Mouse (Mus musculus) liver, embryonic 16.5 days (tissue): Measurements from ENCODE around the gene Xrcc5. TPM values are rescaled to one million over a fixed set of nuclear protein-coding genes. Genes with fewer than 3 reads are reported as not detected.

Source experiments
- ATAC-seq: fragments of 200-750 bp; cut with Nextera tagmentation; 2 replicates; pipeline ENCODE4 v1.8.0; 2017; ENCODE audit warnings: low read depth, mild to moderate bottlenecking, moderate number of reproducible peaks, moderate library complexity
- H3K27ac ChIP-seq: fragments of 300-500 bp; sonication (generic); 2 replicates; pipeline ENCODE4 v1.5.1; 2014; ENCODE audit warnings: mild to moderate bottlenecking, low read length
- H3K27me3 ChIP-seq: fragments of 300-500 bp; sonication (generic); 2 replicates; pipeline ENCODE4 v1.6.1; 2014; ENCODE audit warnings: low read depth, low read length, mixed read lengths; ENCODE audit not compliant: control insufficient read depth, insufficient read depth
- H3K36me3 ChIP-seq: fragments of 300-500 bp; sonication (generic); 2 replicates; pipeline ENCODE4 v1.6.1; 2014; ENCODE audit warnings: mild to moderate bottlenecking; ENCODE audit not compliant: control insufficient read depth, insufficient read depth
- H3K4me1 ChIP-seq: fragments of 300-500 bp; sonication (generic); 2 replicates; pipeline ENCODE4 v1.6.1; 2014; ENCODE audit warnings: low read depth, low read length, mixed read lengths; ENCODE audit not compliant: control insufficient read depth
- H3K4me2 ChIP-seq: fragments of 300-500 bp; sonication (generic); 2 replicates; pipeline ENCODE4 v1.6.1; 2014; ENCODE audit warnings: low read depth, low read length, mixed read lengths
- H3K4me3 ChIP-seq: fragments of 300-500 bp; sonication (generic); 2 replicates; pipeline ENCODE4 v1.5.1; 2014; ENCODE audit warnings: low read depth, mild to moderate bottlenecking, low read length
- H3K9ac ChIP-seq: fragments of 300-500 bp; sonication (generic); 2 replicates; pipeline ENCODE4 v1.6.1; 2014; ENCODE audit warnings: low read depth, low read length
- H3K9me3 ChIP-seq: fragments of 300-500 bp; sonication (generic); replicated peaks from 2 replicates; pipeline ENCODE4 v1.6.1; 2016; ENCODE audit warnings: low read length; ENCODE audit not compliant: control insufficient read depth
- WGBS: fragments of 180-500 bp; shearing (Covaris S2); extraction: QIAGEN DNeasy Blood & Tissue Kit; methylation state at CpG from one replicate; pipeline ENCODE4 v1.1.7; 2014; ENCODE audit not compliant: insufficient replicate concordance; 5-methylcytosine and 5-hydroxymethylcytosine counted together
- polyA plus RNA-seq: library from polyadenylated mRNA; unstranded; fragments of >200 nt; fragmentation: Nextera tagmentation; extraction: Ambion mirVana; gene quantifications from 2 replicates; pipeline ENCODE4 v1.2.1, GENCODE M21; 2015

Gene Xrcc5
- 14.0 and 14.9 TPM in 2 replicates for polyA plus RNA-seq

GRCm38 (mm10) chr1:72307317-72307798, at the start of gene Xrcc5:
Gene Xrcc5 (plus strand): TSS chr1:72307421.
- Histone ChIP-seq H3K4me2 (peak within 1 kb of the TSS; percentile 93), H3K36me3 (no peaks in the 10 kb centered on the region), H3K27me3 (no peaks in the 10 kb centered on the region), H3K9me3 (no peaks in the 10 kb centered on the region), H3K4me3 (peak within 1 kb of the TSS; percentile 76), H3K4me1 (peaks cover 3% of the 10 kb centered on the region; the same call in 1 of the 2 replicates), H3K9ac (peak within 1 kb of the TSS; percentile 74), H3K27ac (peak within 1 kb of the TSS; percentile 85)
- WGBS, result under 1% methylated on average over 21 of the region's 21 CpGs
- peak; percentile 97 for ATAC-seq

GRCm38 (mm10) chr1:72263099-72263498, 44.1 kb upstream of the Xrcc5 start:
- Histone ChIP-seq H3K9me3 (no peaks in the 10 kb centered on the region), H3K27ac (no peak overlapping the region), H3K4me2 (no peak overlapping the region), H3K27me3 (no peaks in the 10 kb centered on the region), H3K4me1 (peaks cover 5% of the 10 kb centered on the region), H3K36me3 (no peaks in the 10 kb centered on the region), H3K4me3 (no peak overlapping the region), H3K9ac (no peak overlapping the region)
- 0 out of 2 replicates have a peak, but pooled peaks have one; percentile 21 for ATAC-seq
- WGBS, result 65% methylated on average over 3 of the region's 3 CpGs

- Histone ChIP-seq H3K27ac (no peak overlapping the region), H3K27me3 (no peaks in the 10 kb centered on the region), H3K4me1 (no peaks in the 10 kb centered on the region; the same call in 1 of the 2 replicates), H3K9ac (no peak overlapping the region), H3K4me2 (no peak overlapping the region), H3K4me3 (no peak overlapping the region), H3K36me3 (peaks cover 7% of the 10 kb centered on the region), H3K9me3 (no peaks in the 10 kb centered on the region)
- no peak for ATAC-seq
- 74% methylated on average over 3 of the region's 3 CpGs for WGBS
These were observed 29.1 kb upstream of the Xrcc5 start for GRCm38 (mm10) chr1:72278085-72278484.

GRCm38 (mm10) chr1:72282604-72283003, 24.6 kb upstream of the Xrcc5 start:
- H3K4me2 ChIP-seq, result peak overlapping the region; percentile 2; the same call in 1 of the 2 replicates
- peaks cover 5% of the 10 kb centered on the region for H3K4me1 ChIP-seq
- no peak overlapping the region for H3K27ac ChIP-seq
- H3K9me3 ChIP-seq, result no peaks in the 10 kb centered on the region
- ATAC-seq, result no peak
- H3K36me3 ChIP-seq, result no peaks in the 10 kb centered on the region
- H3K27me3 ChIP-seq, result peaks cover 5% of the 10 kb centered on the region
- no peak overlapping the region for H3K4me3 ChIP-seq
- H3K9ac ChIP-seq, result no peak overlapping the region
- 18% methylated on average over 1 of the region's 1 CpGs for WGBS

- H3K27me3 ChIP-seq, result peaks cover 5% of the 10 kb centered on the region
- ATAC-seq, result peak; percentile 95
- no peaks in the 10 kb centered on the region for H3K36me3 ChIP-seq
- H3K4me3 ChIP-seq, result peak within 1 kb of the TSS; percentile 62
- WGBS, result under 1% methylated on average over 30 of the region's 30 CpGs
- H3K27ac ChIP-seq, result peak within 1 kb of the TSS; percentile 70
- H3K9me3 ChIP-seq, result no peaks in the 10 kb centered on the region
- peaks cover 5% of the 10 kb centered on the region for H3K4me1 ChIP-seq
- H3K9ac ChIP-seq, result peak within 1 kb of the TSS; percentile 58
- peak within 1 kb of the TSS; percentile 77 for H3K4me2 ChIP-seq
These were observed 23.2 kb upstream of the Xrcc5 start, which contains the start of the genes Pecr and Tmem169 for GRCm38 (mm10) chr1:72283992-72284485. Gene Pecr (minus strand): TSS chr1:72284314. Gene Tmem169 (plus strand): TSS chr1:72284369.

- ATAC-seq, result no peak
- H3K9ac ChIP-seq, result no peak overlapping the region
- WGBS, result 5% methylated on average over 5 of the region's 5 CpGs
- H3K9me3 ChIP-seq, result no peaks in the 10 kb centered on the region
- no peak overlapping the region for H3K27ac ChIP-seq
- H3K4me2 ChIP-seq, result peak overlapping the region; percentile 77
- peaks cover 5% of the 10 kb centered on the region for H3K27me3 ChIP-seq
- no peaks in the 10 kb centered on the region for H3K36me3 ChIP-seq
- H3K4me3 ChIP-seq, result peak overlapping the region; percentile 62
- peaks cover 5% of the 10 kb centered on the region for H3K4me1 ChIP-seq
These were observed 22.7 kb upstream of the Xrcc5 start for GRCm38 (mm10) chr1:72284539-72284938.

GRCm38 (mm10) chr1:72286904-72287303, 20.3 kb upstream of the Xrcc5 start:
- peaks cover 5% of the 10 kb centered on the region for H3K4me1 ChIP-seq
- ATAC-seq, result no peak
- no peak overlapping the region for H3K4me2 ChIP-seq
- no peak overlapping the region for H3K9ac ChIP-seq
- H3K4me3 ChIP-seq, result no peak overlapping the region
- H3K9me3 ChIP-seq, result no peaks in the 10 kb centered on the region
- WGBS, result 38% methylated on average over 5 of the region's 5 CpGs
- no peak overlapping the region for H3K27ac ChIP-seq
- peaks cover 5% of the 10 kb centered on the region for H3K27me3 ChIP-seq
- no peaks in the 10 kb centered on the region for H3K36me3 ChIP-seq

GRCm38 (mm10) chr1:72287893-72288292, 19.3 kb upstream of the Xrcc5 start:
- Histone ChIP-seq H3K9me3 (no peaks in the 10 kb centered on the region), H3K4me1 (peaks cover 5% of the 10 kb centered on the region), H3K36me3 (no peaks in the 10 kb centered on the region), H3K4me2 (peak overlapping the region; percentile 11; the same call in 1 of the 2 replicates), H3K4me3 (no peak overlapping the region), H3K27ac (peak overlapping the region; percentile 82), H3K27me3 (peaks cover 5% of the 10 kb centered on the region), H3K9ac (no peak overlapping the region)
- 56% methylated on average over 4 of the region's 4 CpGs for WGBS
- ATAC-seq, result peak; percentile 44

- H3K36me3 ChIP-seq, result no peaks in the 10 kb centered on the region
- peak overlapping the region; percentile 11; the same call in 1 of the 2 replicates for H3K4me2 ChIP-seq
- H3K9me3 ChIP-seq, result no peaks in the 10 kb centered on the region
- peaks cover 5% of the 10 kb centered on the region for H3K4me1 ChIP-seq
- WGBS, result 53% methylated on average over 4 of the region's 4 CpGs
- ATAC-seq, result peak; percentile 68
- no peak overlapping the region for H3K9ac ChIP-seq
- peak overlapping the region; percentile 82 for H3K27ac ChIP-seq
- no peak overlapping the region for H3K4me3 ChIP-seq
- peaks cover 5% of the 10 kb centered on the region for H3K27me3 ChIP-seq
These were observed 18.6 kb upstream of the Xrcc5 start for GRCm38 (mm10) chr1:72288527-72289150.
